Mouse (Mus musculus): ENCODE results near the gene Skor1. TPM values are rescaled to one million over a fixed set of nuclear protein-coding genes. Genes with fewer than 3 reads are reported as not detected.

Gene Skor1
- polyA plus RNA-seq, 1 experiment = 0.10 TPM

GRCm38 (mm10) chr9:63165070-63165469 is 16.3 kb upstream of the Skor1 start:
- TF ChIP-seq GATA1 (IDR thresholded peaks at IDR 0.05; ENCODE audit: low read length) = no peak

- no peak for TF ChIP-seq GATA1 (IDR thresholded peaks at IDR 0.05; ENCODE audit: low read length)
Observed at GRCm38 (mm10) chr9:63163756-63164155, 15.0 kb upstream of the Skor1 start.

DNA sequence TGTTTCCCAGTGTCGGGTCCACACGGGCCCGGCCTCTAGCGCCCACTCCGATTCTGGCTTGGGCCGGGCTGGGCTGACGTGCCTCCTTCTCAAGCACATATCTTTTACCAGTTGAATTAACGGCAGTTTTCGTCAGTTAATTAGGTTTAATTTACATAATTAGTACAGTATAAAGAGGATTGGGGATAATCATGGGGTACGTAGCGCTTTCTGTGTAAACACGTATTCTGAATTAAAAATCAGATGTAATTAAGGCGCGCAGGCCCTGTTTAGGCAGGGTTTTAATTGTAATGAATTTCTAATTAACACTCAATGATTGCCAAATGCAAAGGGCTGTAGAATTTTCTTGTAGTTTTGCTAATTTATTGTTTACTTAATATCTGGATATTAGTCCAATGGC is 3.2 kb upstream of the Skor1 start:
- no peak for TF ChIP-seq GATA1 (IDR thresholded peaks at IDR 0.05; ENCODE audit: low read length)

DNA sequence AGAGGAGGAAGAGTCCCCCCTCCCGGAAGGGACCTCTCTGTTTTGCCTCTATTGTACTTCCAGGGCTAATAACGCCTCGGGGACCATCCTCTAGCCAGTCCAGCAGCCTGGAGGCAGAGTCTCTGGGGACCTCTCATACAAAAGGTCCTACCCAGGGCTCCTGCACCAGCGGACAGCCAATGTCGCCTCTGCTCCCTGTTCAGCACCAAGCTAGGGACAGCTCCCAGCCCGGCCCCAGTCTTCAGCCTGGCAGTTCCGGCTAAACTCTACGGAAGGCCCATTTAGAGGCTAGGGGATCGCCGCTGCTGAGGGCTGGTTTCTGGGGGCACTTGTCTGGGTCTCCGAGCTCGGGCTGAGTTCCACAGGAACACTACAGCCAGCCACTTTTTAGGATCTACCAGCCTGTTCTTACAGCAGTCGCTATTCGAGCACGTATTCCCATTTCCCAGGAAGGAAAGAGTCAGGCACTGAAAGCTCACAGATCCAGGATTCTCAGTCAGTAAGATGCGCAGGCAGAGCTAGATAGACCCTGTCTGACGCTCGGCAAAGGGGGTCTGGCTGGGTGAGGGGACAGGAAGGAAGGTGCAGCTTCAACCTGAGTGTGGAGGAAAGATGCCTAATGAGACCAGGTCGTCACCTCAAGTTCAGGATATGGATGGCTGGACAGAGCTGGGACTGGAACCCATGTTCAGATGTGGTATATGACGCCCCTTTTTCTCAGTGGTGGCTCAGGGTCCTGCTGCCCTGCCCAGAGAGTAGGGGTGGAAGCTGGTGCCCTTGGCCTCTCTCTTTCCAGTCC is 2.5 kb upstream of the Skor1 start:
- TF ChIP-seq GATA1 (IDR thresholded peaks at IDR 0.05; ENCODE audit: low read length) = no peak

GRCm38 (mm10) chr9:63150086-63150800 is 1.5 kb upstream of the Skor1 start:
- no peak for TF ChIP-seq GATA1 (IDR thresholded peaks at IDR 0.05; ENCODE audit: low read length)

- no peak for TF ChIP-seq GATA1 (IDR thresholded peaks at IDR 0.05; ENCODE audit: low read length)
Observed at GRCm38 (mm10) chr9:63149372-63149766, 608 bp upstream of the Skor1 start.

- no peak for TF ChIP-seq GATA1 (IDR thresholded peaks at IDR 0.05; ENCODE audit: low read length)
Observed at GRCm38 (mm10) chr9:63147786-63148409, 863 bp downstream of the Skor1 start.

DNA sequence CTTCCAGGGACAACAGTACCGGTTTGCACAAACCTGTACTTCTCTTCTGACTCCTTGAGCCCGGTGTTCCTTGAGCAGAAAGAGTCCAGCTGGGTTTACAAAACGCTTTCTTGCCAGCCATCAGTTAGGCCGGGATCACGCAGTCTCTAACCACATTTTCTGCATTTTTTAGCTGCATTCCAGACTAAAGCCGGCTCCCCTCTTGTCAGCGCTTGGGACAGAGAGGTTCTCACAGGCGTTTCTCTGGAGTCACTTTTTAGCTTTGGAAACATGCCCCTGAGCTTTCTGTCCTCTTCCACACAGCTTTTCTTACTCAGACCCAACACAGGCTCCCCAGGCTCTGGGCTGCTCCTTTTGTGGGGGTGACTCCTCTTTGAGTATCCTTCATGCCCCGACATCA is 1.5 kb downstream of the Skor1 start:
- TF ChIP-seq GATA1 (IDR thresholded peaks at IDR 0.05; ENCODE audit: low read length) = no peak

GRCm38 (mm10) chr9:63146856-63147274 is 1.9 kb downstream of the Skor1 start:
- no peak for TF ChIP-seq GATA1 (IDR thresholded peaks at IDR 0.05; ENCODE audit: low read length)

DNA sequence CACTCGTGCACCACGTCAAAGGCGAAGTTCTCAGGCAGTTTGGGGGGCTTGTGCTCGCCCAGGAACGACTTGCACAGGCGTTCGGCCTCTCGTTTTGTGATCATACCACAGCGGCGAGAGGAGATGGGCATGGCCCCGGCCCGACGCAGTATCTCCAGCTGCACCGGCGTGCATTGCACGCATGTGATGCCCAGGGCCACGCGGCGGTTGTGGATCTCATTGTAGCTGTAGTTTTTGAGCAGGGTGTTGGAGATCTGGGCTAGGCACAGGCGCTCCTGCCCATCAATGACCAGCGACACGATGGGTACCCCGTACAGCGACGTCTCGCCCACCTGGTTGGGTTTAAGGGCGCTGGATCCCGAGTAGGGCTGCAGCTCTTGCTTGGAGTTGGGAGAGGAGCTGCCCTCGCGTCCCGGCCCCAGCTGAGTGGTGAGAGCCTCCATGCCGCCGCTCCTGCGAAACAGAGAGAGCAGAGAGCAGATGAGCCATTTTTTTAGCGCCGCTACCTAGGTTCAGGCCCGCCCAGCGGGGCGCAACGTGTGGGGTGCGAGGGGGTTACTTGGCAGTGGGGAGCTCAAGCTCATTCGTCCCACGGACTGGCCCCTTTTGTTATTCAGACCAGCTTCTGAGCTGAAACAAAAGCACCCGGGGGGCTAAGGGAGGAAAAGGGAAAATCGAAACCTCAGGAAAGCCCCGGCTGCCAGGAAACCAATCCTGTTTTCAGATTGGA is 2.5 kb downstream of the Skor1 start:
- no peak for TF ChIP-seq GATA1 (IDR thresholded peaks at IDR 0.05; ENCODE audit: low read length)

DNA sequence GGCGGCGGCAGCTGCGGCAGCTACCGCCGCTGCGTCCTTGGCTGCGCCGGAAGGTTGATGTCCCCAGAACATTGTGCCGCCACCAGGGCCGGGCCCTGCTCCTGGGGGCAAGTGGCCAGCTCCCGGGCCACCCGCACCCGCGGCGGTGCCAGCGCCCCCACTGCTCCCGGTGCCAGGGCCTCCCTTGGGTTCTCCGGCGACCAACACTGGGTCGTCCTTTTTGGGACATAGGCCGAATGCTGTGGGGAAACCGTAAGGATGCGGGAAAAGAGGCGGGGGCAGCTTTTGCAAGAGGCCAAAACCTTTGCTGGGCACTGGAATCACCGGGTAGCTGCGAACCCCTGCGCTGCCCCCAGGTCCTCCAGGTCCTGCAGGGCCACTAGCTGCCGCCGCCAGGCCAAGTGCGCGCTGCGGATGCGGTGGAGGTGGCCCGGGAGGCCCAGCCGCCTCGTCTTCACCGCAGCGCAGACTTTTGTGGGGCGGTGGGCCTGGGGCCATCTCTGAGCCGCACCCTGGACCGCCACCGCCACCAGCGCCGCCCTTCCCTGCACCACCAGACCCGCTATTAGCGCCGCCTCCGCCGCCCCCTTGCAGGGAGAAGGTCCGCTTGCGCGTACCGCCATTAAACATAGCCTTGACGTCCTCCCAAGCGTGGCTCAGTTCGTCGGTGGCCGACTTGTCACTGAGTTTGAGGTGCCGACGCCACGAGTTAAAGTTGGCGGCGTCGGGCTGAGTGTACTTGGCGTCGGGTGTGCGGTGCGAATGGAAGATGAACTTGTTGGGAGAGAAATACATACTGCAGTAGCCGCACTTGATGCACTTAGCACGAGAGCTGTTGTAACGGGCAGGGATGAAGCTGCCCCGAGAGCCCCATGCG is 3.3 kb downstream of the Skor1 start:
- no peak for TF ChIP-seq GATA1 (IDR thresholded peaks at IDR 0.05; ENCODE audit: low read length)

- no peak for TF ChIP-seq GATA1 (IDR thresholded peaks at IDR 0.05; ENCODE audit: low read length)
Observed at GRCm38 (mm10) chr9:63144502-63145248, 4.1 kb downstream of the Skor1 start.

GRCm38 (mm10) chr9:63143641-63144501 is 4.9 kb downstream of the Skor1 start:
- no peak for TF ChIP-seq GATA1 (IDR thresholded peaks at IDR 0.05; ENCODE audit: low read length)

Data from G1E-ER4 (cell line).